Mouse (Mus musculus): ENCODE results near the gene Rtn2. TPM values are rescaled to one million over a fixed set of nuclear protein-coding genes. Genes with fewer than 3 reads are reported as not detected.

The Rtn2 gene
- polyA plus RNA-seq, 1 experiment from 2014 or later: 5.2 TPM

DNA sequence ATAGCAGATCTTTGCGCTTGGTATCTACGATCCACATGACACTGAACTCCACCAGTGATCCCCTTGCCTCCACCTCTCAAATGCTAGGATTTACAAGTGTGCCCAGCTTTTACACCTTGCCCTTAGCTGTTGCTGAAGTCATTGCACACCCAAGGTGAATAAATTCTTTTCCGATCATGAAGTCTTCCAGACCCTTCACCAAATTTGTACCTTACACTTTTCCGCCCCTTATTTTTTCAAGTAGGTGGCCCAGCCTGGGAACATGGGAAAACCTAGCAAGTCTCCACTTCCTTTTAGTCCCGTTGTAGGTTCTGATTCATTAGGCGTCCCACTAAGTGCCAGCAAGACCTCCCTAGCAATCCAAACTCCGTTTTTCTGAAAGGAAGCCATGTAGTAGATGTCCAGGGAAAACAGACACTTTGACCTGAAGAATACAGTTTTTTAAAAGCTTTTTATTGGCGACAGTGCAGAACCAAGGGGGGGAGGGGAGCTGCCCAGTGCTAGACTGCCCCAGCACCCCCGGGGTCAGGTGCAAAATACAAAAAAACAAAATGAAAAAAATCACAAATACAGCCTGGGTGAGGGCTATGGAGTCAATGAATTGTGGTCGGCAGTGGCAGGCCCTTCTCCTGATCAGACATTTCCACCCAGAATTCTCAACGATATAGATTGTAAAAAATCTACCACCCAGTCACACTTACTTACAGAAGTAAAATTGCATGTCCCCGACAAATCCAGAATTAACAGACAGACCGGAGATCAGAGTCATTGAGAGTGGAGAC lies 20.0 kb downstream of the Rtn2 start:
- peaks cover 25% of the 10 kb centered on the region for H3K4me1 ChIP-seq (replicated peaks)
- H3K4me2 ChIP-seq: no peak overlapping the region
- no peak overlapping the region for H3K4me3 ChIP-seq (replicated peaks)
- WGBS (ENCODE audit: insufficient replicate concordance): 42% methylated on average over 13 of the region's 13 CpGs
- ATAC-seq (ENCODE audit: insufficient read depth): no peak
- H3K36me3 ChIP-seq (replicated peaks): no peaks in the 10 kb centered on the region
- H3K27me3 ChIP-seq: peaks cover 68% of the 10 kb centered on the region
- no peak overlapping the region for H3K27ac ChIP-seq (replicated peaks)
- H3K9me3 ChIP-seq (replicated peaks): no peaks in the 10 kb centered on the region
- no peak overlapping the region for H3K9ac ChIP-seq

DNA sequence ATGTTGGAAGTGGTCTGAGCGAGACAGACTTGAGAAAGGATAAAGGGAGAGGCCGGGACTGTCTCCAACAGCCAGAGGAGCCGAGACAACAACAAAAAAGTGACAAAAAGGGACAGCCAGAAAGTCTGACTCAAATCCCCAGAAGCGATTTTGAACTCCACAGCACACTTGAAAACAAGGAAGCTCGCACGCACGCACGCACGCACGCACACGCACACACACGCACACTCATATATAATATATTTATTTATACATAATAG lies 20.6 kb downstream of the Rtn2 start:
- Histone ChIP-seq H3K4me2 (no peak overlapping the region), H3K36me3 (replicated peaks) (no peaks in the 10 kb centered on the region), H3K27ac (replicated peaks) (no peak overlapping the region), H3K4me3 (replicated peaks) (no peak overlapping the region), H3K9ac (no peak overlapping the region), H3K9me3 (replicated peaks) (no peaks in the 10 kb centered on the region), H3K27me3 (peaks cover 69% of the 10 kb centered on the region), H3K4me1 (replicated peaks) (peaks cover 30% of the 10 kb centered on the region)
- WGBS (ENCODE audit: insufficient replicate concordance): 70% methylated on average over 12 of the region's 12 CpGs
- ATAC-seq (ENCODE audit: insufficient read depth): no peak

DNA sequence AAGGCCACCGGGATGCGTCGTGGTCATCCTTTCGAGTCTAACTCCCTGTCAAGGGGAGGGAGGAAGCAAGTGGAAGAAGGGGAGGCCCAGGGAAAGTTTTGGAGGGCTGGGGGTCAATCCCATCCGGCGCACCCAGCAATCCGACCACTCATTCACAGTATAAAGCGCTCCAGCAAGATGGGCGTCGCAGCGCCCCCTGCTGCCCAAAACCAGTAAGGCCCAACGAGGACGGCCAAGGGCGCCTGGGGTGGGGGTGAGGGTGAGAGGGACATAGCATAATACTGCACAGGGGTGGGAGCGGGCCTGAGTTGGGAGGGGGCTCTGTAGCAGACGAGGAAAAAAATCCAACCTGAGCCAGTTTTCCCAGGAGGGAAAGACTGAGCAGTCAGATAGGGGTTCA lies 21.3 kb downstream of the Rtn2 start:
- ATAC-seq (ENCODE audit: insufficient read depth): no peak
- Histone ChIP-seq H3K36me3 (replicated peaks) (no peaks in the 10 kb centered on the region), H3K4me2 (peak overlapping the region; percentile 49), H3K27me3 (peaks cover 75% of the 10 kb centered on the region), H3K9me3 (replicated peaks) (no peaks in the 10 kb centered on the region), H3K9ac (no peak overlapping the region), H3K4me1 (replicated peaks) (peaks cover 38% of the 10 kb centered on the region), H3K27ac (replicated peaks) (no peak overlapping the region), H3K4me3 (replicated peaks) (peak overlapping the region; percentile 17; the same call in 1 of the 2 replicates)
- WGBS (ENCODE audit: insufficient replicate concordance): 1% methylated on average over 16 of the region's 16 CpGs

DNA sequence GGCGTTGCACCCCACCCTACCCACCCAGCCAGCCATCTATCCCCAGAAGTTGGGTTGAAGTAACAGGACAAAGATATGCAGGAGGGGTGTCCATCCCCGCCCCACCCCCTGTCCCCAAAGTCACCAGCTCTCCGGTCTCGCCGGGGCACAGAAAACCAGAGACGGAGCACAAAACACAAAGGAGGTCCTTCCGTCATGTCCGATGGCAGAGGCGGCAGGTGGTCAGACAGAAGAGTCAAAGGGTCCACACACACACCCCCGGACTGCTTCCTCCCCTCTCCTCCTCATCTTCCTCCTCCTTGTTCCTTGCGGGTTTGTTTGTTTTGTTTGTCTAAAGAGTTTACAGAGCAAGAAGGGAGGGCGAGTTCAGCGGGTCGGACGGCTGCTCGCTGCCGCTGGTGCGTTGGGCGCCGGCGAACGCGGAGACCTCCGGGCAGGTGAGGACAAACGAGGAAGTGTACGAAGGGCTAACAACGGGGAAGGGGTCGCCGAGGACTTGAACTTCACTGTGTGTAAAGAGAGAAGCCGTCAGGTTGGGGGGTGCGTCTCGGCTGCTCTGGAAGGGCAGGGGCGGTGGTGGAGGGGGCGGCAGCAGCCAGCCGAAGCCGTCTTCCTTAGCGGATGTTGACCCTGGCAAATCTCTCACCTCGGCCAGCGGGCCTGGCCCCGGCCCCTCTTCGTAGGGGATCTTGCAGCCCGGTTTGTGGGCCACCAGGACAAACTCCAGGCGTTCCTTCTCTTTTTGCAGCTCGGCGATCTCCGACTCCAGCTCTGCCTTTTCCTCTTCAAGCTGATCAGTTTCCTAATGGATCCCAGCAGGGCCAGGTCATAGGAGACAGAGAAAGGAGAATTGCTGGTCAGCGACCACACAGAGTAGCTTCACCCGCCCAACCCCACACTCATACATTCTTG lies 22.3 kb downstream of the Rtn2 start:
- peaks cover 47% of the 10 kb centered on the region for H3K4me1 ChIP-seq (replicated peaks)
- H3K4me2 ChIP-seq: peak overlapping the region; percentile 49
- H3K9me3 ChIP-seq (replicated peaks): no peaks in the 10 kb centered on the region
- no peak for ATAC-seq (ENCODE audit: insufficient read depth)
- no peak overlapping the region for H3K9ac ChIP-seq
- peaks cover 84% of the 10 kb centered on the region for H3K27me3 ChIP-seq
- no peak overlapping the region for H3K27ac ChIP-seq (replicated peaks)
- H3K36me3 ChIP-seq (replicated peaks): no peaks in the 10 kb centered on the region
- H3K4me3 ChIP-seq (replicated peaks): peak overlapping the region; percentile 18
- 1% methylated on average over 47 of the region's 48 CpGs for WGBS (ENCODE audit: insufficient replicate concordance)

DNA sequence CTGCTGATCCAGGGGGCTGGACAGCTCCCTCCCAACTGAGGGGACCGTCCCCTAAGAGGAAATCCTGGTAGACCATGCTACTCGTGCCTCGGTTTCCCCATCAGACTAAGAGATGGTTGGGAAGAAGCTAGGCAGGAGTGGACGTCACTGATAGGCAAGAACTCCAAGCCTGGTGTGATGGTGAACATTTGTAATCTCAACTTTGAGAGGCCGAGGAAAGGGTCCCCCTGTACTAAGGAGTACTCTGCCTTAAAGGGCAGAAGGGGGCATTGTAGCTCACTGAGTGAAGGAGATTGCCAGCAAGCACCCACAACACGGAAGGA lies 22.9 kb downstream of the Rtn2 start:
- Histone ChIP-seq H3K9me3 (replicated peaks) (no peaks in the 10 kb centered on the region), H3K27ac (replicated peaks) (no peak overlapping the region), H3K4me1 (replicated peaks) (peaks cover 51% of the 10 kb centered on the region), H3K36me3 (replicated peaks) (no peaks in the 10 kb centered on the region), H3K27me3 (peaks cover 85% of the 10 kb centered on the region), H3K4me2 (no peak overlapping the region), H3K4me3 (replicated peaks) (no peak overlapping the region), H3K9ac (no peak overlapping the region)
- ATAC-seq (ENCODE audit: insufficient read depth): no peak
- 3% methylated on average over 6 of the region's 6 CpGs for WGBS (ENCODE audit: insufficient replicate concordance)

DNA sequence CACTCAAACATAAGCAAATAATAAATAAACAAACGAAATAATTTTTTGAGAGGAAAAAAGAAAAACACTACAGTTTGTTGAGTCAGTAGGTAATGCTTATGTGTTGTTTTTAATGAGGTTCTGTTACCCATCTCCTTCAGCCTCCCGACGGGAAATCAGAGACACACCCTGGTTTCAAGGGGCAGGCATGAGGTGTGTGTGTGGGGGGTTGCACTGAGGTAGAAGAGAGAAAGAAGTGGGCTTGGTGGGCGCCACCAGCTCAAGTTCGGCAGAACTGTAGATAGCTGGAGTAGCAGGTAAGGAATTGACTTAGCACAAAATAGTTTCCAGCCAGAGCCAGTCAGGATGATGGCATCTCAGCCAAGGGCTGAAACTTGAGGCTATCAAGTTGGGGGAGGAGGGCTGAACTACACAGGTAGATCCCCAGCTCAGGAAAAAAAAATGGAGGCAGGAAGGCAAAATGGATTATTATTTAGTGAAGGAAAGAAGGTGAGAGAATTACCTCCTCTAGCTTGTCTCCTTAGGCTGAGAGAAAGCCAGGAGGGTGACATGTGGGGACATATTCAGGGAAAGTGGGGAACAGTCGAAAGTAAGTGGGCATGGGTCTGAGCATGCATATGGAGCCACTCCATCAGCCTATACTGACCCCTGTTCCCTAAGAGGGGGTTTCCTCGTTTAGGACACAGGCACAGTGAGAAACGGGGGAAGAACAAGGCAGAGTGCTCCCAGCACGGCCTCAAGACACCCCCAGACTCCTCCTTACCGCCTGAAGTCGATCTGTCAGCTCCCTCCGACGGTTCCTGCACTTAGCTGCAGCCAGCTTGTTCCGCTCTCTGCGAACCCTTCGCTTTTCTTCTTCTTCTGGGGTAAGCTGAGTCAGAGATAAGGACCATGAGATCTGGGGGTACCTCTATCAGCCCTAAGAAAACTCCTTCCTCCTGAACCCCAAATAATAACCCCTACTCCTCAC lies 23.7 kb downstream of the Rtn2 start:
- no peak overlapping the region for H3K4me3 ChIP-seq (replicated peaks)
- H3K27ac ChIP-seq (replicated peaks): no peak overlapping the region
- no peak overlapping the region for H3K4me2 ChIP-seq
- H3K9ac ChIP-seq: no peak overlapping the region
- ATAC-seq (ENCODE audit: insufficient read depth): no peak
- peaks cover 92% of the 10 kb centered on the region for H3K27me3 ChIP-seq
- WGBS (ENCODE audit: insufficient replicate concordance): 38% methylated on average over 16 of the region's 16 CpGs
- H3K36me3 ChIP-seq (replicated peaks): no peaks in the 10 kb centered on the region
- H3K4me1 ChIP-seq (replicated peaks): peaks cover 52% of the 10 kb centered on the region
- H3K9me3 ChIP-seq (replicated peaks): no peaks in the 10 kb centered on the region

DNA sequence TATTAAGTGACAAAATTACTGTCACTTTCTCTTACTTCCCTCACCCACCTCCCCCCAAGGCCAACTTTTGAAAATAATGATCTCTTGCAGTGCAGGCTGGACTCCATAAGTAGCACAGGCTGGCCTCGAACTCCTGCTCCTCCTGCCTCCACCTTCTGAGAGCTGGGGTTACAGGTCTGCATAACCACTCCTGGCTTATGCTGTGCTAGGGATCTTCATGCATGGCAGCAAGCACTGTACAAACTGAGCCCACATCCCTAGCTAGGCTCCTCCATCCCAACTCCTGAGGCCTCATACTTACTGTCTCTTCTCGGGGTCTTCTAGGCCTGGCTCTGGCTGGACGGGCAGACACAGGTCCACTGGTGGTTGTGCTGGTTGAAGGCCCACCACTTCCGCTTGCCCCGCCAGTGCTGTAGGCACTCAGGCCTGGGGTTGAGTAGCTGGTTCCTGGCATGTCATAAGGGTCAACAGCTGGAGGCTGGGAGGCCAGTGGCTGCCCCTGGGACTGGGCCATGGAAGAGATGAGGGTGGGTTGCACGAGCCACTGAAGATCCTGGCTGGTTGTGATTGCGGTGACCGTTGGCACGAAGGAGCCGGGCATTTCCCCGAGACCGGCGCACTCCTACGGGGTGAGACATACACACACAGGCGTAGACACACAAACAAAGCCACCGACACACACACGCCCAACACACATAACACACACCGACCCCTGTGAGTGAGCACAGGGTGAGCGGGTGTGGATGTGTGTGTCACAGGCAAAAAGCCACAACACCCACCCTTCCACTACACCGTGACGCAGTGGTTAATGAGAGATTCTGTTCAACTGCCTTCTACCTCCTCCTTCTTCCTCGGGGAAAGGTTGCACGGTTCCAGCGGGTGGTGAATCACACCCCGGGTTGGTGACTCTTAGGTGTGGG lies 24.7 kb downstream of the Rtn2 start:
- no peak overlapping the region for H3K4me2 ChIP-seq
- H3K9ac ChIP-seq: no peak overlapping the region
- no peak overlapping the region for H3K4me3 ChIP-seq (replicated peaks)
- no peak overlapping the region for H3K27ac ChIP-seq (replicated peaks)
- no peak for ATAC-seq (ENCODE audit: insufficient read depth)
- H3K36me3 ChIP-seq (replicated peaks): no peaks in the 10 kb centered on the region
- WGBS (ENCODE audit: insufficient replicate concordance): 62% methylated on average over 25 of the region's 25 CpGs
- H3K4me1 ChIP-seq (replicated peaks): peaks cover 43% of the 10 kb centered on the region
- H3K9me3 ChIP-seq (replicated peaks): no peaks in the 10 kb centered on the region
- peaks cover 92% of the 10 kb centered on the region for H3K27me3 ChIP-seq

DNA sequence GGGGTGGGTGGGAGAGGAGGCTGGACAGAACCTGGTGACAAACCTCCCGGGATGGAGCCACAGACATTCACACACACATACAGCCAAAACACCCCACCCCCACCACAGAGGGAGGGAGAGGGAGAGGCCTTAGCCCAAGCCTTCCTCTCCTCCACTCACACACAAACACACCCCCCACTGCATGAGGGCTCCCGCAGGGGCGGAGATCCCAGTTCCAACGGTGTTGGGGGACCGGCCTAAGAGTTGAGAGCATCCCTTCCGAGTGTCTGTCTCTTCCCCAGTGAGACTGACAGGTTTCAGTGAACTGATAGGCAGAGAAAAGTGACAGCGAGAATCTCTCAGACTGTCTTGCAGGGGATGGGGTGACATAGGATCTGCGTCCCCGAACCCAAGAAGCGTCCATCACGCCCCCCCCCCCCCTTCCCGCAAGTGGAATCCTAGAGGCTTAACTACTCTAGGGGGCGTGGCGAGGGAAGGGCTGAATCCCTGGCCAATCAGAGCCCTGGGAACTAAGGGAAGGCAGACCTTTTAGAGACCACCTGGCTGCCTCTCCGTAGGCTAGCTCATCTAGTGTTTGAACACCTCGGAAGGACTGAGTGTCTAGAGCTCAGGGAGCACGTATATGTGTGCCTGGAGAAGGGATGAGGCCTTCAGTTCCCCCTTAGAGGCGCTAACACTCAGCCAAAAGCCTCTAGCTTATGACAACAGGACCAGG lies 25.5 kb downstream of the Rtn2 start:
- WGBS (ENCODE audit: insufficient replicate concordance): 3% methylated on average over 18 of the region's 18 CpGs
- H3K4me2 ChIP-seq: peak overlapping the region; percentile 90
- peaks cover 87% of the 10 kb centered on the region for H3K27me3 ChIP-seq
- ATAC-seq (ENCODE audit: insufficient read depth): peak; percentile 29
- peak overlapping the region; percentile 69 for H3K4me3 ChIP-seq (replicated peaks)
- no peaks in the 10 kb centered on the region for H3K36me3 ChIP-seq (replicated peaks)
- no peaks in the 10 kb centered on the region for H3K9me3 ChIP-seq (replicated peaks)
- H3K9ac ChIP-seq: peak overlapping the region; percentile 37
- peaks cover 43% of the 10 kb centered on the region for H3K4me1 ChIP-seq (replicated peaks)
- H3K27ac ChIP-seq (replicated peaks): peak overlapping the region; percentile 51; the same call in 1 of the 2 replicates

DNA sequence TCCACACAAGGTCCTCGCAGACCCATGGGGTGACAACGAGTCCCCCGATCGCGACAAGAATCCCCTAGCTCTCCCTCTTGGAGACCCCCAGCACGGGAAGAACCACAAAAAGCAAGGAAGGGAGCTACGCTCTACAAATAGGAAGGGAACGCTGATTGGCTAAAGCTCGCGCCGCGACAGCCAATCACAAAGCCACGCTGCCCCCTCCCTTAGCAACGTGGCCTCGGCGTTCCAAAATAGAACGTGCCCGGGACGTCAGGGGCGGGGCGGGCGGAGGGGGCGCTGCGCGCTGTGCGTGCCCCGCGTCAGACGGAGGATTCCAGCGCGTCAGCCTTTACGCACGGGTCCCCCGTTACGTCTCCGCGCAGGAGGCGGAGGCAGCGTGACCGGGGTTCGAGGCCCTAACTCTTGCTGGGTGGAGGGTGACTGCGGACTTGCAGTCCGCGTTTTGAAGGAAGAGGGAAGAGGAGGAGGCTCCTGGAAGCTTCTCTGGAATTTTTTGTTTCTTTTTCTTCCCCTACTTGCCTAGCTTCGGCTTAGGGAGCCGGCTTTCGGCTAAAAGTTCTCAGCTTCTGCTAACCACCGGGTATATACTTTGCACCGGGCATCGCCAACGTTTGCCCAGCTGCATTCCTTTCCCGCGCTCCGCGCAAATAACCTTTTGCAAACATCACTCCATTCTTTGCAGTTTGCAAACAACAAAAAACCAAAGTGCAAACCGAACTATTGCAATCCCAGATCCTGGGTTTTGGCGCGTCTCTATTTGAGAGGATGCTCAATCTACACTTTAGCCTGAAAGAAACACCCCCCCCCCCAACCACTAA lies 26.2 kb downstream of the Rtn2 start:
- H3K27me3 ChIP-seq: peaks cover 85% of the 10 kb centered on the region
- no peaks in the 10 kb centered on the region for H3K9me3 ChIP-seq (replicated peaks)
- peaks cover 42% of the 10 kb centered on the region for H3K4me1 ChIP-seq (replicated peaks)
- no peaks in the 10 kb centered on the region for H3K36me3 ChIP-seq (replicated peaks)
- WGBS (ENCODE audit: insufficient replicate concordance): 1% methylated on average over 56 of the region's 58 CpGs
- ATAC-seq (ENCODE audit: insufficient read depth): peak; percentile 77
- peak overlapping the region; percentile 47 for H3K9ac ChIP-seq
- peak overlapping the region; percentile 90 for H3K4me2 ChIP-seq
- peak overlapping the region; percentile 51; the same call in 1 of the 2 replicates for H3K27ac ChIP-seq (replicated peaks)
- peak overlapping the region; percentile 69 for H3K4me3 ChIP-seq (replicated peaks)
